Mouse (Mus musculus) testis, adult 2 months (tissue): ENCODE results near the gene Dhtkd1. TPM values are rescaled to one million over a fixed set of nuclear protein-coding genes. Genes with fewer than 3 reads are reported as not detected.
"Not testable (repeated sequence)": the region's sequence is repeated elsewhere in the genome, so short reads cannot be mapped to it uniquely, and the experiment has no call there.

Source experiments
- H3K27ac ChIP-seq: fragments of 200-500 bp; 2 replicates; pipeline ENCODE4 v1.5.1; 2012; ENCODE audit warnings: low read depth, low read length; ENCODE audit not compliant: control insufficient read depth, insufficient read depth
- H3K27me3 ChIP-seq: fragments of 200-500 bp; 2 replicates; pipeline ENCODE4 v1.6.1; 2012; ENCODE audit warnings: mild to moderate bottlenecking, low read length, moderate library complexity; ENCODE audit not compliant: control insufficient read depth, insufficient read depth
- H3K36me3 ChIP-seq: fragments of 200-500 bp; 2 replicates; pipeline ENCODE4 v1.6.1; 2012; ENCODE audit warnings: mild to moderate bottlenecking, low read length; ENCODE audit not compliant: control insufficient read depth, insufficient read depth
- H3K4me1 ChIP-seq: fragments of 200-500 bp; 2 replicates; pipeline ENCODE4 v1.6.1; 2012; ENCODE audit warnings: low read length; ENCODE audit not compliant: control insufficient read depth, insufficient read depth
- H3K4me3 ChIP-seq: fragments of 200-500 bp; 2 replicates; pipeline ENCODE4 v1.5.1; 2012; ENCODE audit warnings: low read depth, mild to moderate bottlenecking, low read length, moderate library complexity, mixed read lengths; ENCODE audit not compliant: control insufficient read depth
- CTCF ChIP-seq: fragments of 200-500 bp; IDR thresholded peaks from 2 replicates; pipeline ENCODE4 v1.5.1; 2012; ENCODE audit warnings: low read depth, mild to moderate bottlenecking, inconsistent platforms, low read length, moderate library complexity; ENCODE audit not compliant: control insufficient read depth, insufficient read depth, insufficient replicate concordance
- POLR2A ChIP-seq: fragments of 200-500 bp; IDR thresholded peaks from 2 replicates; pipeline ENCODE4 v1.6.1; 2012; ENCODE audit warnings: low read depth, mild to moderate bottlenecking, inconsistent platforms, low read length, moderate library complexity; ENCODE audit not compliant: control insufficient read depth
- polyA plus RNA-seq: library from polyadenylated mRNA; depleted of rRNA; stranded (reverse); fragments of >200 nt; gene quantifications from 2 replicates; pipeline ENCODE4 v1.2.3, GENCODE M21; 2012; rRNA removed

Dhtkd1 gene
- polyA plus RNA-seq: 2.6 and 3.4 TPM in 2 replicates

DNA sequence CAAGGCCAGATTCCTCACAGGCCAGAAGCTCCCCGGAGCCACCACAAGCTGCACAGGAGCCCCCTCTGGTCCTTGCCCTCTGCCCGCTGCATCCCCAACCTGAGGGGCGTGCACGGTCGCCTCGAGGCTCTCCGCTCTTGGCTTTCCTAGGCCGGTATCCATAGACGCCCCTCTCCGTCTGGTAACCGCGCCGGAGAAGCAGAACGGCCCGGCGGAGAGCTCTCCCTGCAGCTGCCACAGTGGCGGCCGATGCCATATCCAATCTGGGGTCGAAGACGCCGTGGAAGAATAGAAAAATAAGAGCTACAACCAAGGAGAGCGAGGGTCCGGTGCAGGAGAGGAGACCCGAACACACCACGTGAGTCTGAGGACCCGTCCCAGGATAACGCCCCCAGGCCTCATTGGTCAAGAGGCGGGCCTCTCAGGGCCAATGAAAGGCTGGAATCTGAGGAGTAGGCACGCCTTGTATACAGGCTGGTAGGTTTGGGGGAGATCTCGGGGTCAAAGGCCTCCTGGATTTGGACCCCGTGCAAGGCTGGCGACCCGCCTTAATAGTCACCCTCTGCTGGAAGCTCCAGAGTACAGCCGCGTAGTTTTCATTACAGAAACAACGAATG is at the start of gene Dhtkd1:
TSS of gene Dhtkd1 (minus strand) at position 377 of the 617 bp plus-strand sequence.
- no peaks in the 10 kb centered on the region for H3K36me3 ChIP-seq
- H3K27ac ChIP-seq: no peak within 1 kb of the TSS; the same call in 1 of the 2 replicates
- peak within 1 kb of the TSS; percentile 62 for H3K4me3 ChIP-seq
- H3K4me1 ChIP-seq: peaks cover 2% of the 10 kb centered on the region; the same call in 1 of the 2 replicates
- H3K27me3 ChIP-seq: no peaks in the 10 kb centered on the region
- TF ChIP-seq CTCF (no peak), POLR2A (peak; percentile 45; the same call in 1 of the 2 replicates)

DNA sequence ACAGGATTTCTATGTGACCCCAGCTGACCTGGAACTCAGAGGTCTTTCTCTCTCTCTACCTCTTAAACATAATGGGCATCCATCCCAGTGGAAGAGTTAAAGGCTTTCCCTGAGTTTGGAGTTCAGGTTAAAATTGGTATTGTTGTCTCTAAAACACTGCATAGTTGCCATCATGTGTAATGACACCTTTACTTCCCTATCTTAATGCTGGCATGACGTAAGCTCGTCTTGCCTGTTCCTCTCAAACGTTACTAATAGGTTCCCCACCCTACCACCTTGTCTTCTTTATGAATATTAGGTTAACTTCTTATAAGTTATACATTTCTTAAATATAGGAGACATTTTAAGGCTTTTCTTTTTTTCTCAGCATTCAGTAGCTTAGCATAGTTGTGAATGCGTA is 34.9 kb upstream of the Dhtkd1 start:
- TF ChIP-seq POLR2A: no peak
- no peak for TF ChIP-seq CTCF
- H3K36me3 ChIP-seq: peaks cover 1% of the 10 kb centered on the region; the same call in 1 of the 2 replicates
- no peaks in the 10 kb centered on the region for H3K4me1 ChIP-seq
- H3K27me3 ChIP-seq: no peaks in the 10 kb centered on the region
- no peak overlapping the region for H3K4me3 ChIP-seq
- H3K27ac ChIP-seq: no peak overlapping the region

DNA sequence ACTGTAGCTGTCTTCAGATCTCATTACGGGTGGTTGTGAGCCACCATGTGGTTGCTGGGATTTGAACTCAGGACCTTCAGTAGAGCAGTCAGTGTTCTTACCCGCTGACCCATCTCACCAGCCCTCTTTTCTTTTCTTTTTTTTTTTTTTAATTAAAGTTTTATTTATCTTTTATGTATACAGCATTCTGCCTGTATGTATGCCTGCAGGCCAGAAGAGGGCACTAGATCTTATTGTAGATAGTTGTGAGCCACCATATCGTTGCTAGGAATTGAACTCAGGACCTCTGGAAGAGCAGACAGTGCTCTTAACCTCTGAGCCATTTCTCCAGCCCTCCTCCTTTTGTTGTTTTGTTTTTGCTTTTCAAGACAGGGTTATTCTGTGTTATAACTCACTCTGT is 28.0 kb upstream of the Dhtkd1 start:
- H3K4me1 ChIP-seq, H3K27me3 ChIP-seq, H3K4me3 ChIP-seq, H3K27ac ChIP-seq, H3K36me3 ChIP-seq: not testable (repeated sequence)

DNA sequence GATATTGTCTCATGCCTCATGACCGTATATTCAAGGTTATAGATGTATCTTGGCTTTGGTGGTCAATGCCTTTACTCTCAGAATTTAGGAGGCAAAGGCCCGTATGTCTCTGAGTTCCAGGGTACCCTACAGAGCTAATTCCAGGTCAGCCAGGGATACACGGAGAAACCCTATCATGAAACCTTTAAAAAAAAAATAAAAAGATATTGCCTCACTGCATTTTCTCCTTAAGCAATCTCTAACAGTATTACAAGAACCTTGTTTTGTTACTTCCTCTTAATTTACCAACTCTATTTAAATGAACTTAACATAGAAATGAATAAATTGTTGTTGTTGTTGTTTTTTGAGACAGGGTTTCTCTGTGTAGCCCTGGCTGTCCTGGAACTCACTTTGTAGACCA is 23.4 kb upstream of the Dhtkd1 start:
- Histone ChIP-seq H3K36me3 (peaks cover 2% of the 10 kb centered on the region), H3K27me3 (no peaks in the 10 kb centered on the region), H3K4me1 (no peaks in the 10 kb centered on the region), H3K4me3 (no peak overlapping the region), H3K27ac (no peak overlapping the region)
- no peak for TF ChIP-seq POLR2A
- TF ChIP-seq CTCF: no peak

DNA sequence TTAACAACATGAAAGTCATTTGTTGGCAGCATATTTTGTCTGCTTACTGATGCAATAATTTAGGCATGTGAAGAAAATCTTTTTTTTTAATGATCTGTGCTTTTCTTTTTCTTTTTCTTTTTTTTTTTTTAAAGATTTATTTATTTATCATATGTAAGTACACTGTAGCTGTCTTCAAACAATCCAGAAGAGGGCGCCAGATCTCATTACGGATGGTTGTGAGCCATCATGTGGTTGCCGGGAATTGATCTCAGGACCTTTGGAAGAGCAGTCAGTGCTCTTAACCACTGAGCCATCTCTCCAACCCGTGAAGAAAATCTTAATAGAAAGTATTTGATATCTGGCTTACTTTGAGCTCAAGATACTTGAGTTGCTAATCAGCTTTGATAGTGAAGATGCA is 21.1 kb upstream of the Dhtkd1 start:
- H3K27me3 ChIP-seq, H3K27ac ChIP-seq, H3K4me3 ChIP-seq, H3K4me1 ChIP-seq, H3K36me3 ChIP-seq: not testable (repeated sequence)

DNA sequence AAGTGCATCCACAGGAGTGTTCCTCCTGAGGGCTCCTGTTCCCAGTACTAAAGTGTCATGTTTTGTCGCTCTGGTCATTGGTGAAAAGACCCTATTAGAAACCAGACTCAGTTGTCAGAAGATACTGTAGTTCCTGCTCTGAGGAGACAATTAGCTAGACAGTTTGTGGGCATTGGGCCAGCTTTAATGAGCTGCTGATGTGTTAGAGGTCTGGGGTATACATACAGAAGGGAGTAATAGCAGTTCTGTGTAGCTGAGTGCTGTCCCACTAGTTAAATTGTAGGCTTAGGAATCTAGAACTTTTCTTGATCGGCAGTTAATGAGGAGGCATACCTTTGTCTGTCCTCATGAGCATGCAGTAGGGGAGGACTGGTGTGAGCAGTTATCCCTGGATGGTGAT is 19.7 kb upstream of the Dhtkd1 start:
- TF ChIP-seq CTCF (no peak), POLR2A (no peak)
- Histone ChIP-seq H3K36me3 (peaks cover 2% of the 10 kb centered on the region), H3K4me1 (no peaks in the 10 kb centered on the region)

DNA sequence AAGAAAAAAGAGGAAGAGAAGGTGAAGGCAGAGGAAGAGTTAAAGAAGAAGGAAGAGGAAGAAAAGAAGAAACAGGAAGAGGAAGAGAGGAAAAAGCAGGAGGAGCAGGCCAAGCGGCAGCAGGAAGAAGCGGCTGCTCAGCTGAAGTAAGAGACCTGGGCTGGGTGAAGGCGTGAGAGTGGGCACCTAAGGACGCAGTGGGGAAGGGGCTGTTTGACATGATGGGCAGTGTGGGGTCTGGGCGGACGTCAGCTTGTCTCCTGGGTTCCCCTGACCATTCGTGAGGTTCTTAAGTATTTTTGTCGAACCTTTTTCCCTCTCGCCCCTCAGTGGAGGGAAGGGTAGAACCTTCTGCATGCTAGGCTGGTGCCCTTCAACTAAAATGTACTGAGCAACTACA is 15.1 kb upstream of the Dhtkd1 start:
- Histone ChIP-seq H3K27me3 (no peaks in the 10 kb centered on the region), H3K4me1 (no peaks in the 10 kb centered on the region), H3K27ac (no peak overlapping the region)

More for the DNA sequence above, 19.7 kb upstream of the Dhtkd1 start:
- H3K27me3 ChIP-seq: no peaks in the 10 kb centered on the region
- no peak overlapping the region for H3K27ac ChIP-seq
- no peak overlapping the region for H3K4me3 ChIP-seq

More for the DNA sequence above, 15.1 kb upstream of the Dhtkd1 start:
- TF ChIP-seq POLR2A: no peak
- TF ChIP-seq CTCF: no peak
- Histone ChIP-seq H3K4me3 (no peak overlapping the region; the same call in 1 of the 2 replicates), H3K36me3 (peaks cover 2% of the 10 kb centered on the region; the same call in 1 of the 2 replicates)
